Mouse (Mus musculus): ENCODE data around the gene Ccdc88c.

Gene Ccdc88c

DNA sequence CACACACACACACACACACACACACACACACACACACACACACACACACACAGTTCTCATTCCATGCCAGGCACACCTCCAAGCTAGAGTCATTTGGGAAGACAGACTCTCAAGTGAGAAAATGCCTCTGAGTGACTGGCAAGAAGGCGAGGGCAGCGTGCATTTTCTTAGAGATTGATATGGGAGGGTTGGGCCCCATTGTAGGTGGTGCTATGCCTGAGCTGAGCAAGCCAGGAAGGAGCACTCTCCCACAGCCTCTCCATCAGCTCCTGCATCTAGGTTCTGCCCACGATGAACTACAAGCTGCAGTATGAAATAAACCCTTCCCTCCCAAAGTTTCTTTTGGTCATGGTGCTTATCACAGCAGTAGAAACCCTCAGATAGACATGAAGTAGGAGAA, 63.6 kb downstream of the Ccdc88c start:
- DNase-seq = no peak

DNA sequence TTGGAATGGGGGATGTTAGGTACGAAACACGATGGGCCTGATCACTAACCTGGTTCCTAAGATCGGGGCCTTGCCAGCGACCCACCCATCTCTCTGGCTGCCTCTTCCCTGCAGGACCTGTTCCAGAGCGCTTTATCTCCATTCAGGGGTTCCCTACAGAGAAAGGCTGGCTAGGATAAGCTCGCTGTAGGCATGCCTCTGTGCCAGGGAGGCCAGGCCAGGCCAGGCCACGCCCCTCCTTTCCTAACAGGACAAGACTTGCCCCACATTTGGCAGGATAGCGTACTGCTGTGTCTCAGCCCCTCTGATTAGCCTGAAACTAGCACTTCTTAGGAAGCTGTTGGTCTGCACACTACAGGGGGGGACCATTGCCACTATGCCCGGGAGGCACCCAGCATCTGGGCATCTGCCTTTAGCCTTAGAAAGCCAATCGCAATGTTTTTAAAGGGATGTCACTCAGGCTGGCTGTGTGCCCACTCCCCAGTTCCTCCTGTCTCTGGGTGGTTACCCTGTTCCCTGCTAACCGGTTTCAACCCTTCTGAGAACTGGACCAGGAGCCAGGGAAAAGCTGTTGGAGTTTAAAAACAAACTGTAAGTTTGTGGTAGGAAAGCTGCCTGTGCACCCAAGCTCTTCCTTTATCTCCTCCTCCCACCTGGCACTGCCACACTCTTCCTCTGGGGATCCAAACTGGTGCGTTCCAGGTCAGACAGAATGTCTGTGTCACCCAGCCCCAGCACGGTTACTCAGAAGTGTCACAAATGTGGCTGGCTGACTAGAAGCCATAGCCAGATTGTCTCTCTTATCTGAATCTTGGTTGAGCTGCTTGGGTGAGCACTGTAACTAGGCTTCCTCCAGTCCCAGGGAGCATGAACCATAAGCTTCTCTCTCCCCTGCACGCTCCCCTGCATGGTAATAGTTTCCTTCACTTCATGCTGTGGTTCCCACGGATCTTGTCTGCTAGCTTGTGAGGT, 69.9 kb downstream of the Ccdc88c start:
- DNase-seq = no peak

DNA sequence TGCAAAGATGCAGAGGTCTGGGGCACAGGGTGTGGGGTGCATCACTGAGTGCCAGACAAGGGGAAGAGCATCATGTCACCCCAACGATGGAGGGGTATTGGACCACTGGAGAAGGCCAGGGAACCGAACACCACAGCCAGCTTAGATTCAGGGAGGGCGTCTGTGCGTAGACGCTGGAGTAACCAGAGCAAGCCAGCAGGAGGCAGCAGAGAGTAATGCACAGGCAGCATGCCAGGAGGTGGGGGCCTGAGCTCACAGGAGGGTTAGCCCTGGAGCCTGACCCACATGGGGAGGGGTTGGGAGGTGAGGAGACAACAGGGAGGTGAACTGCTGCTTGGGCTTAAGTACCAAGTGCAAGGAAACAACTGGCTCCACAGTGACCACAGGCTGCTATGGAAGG, 70.8 kb downstream of the Ccdc88c start:
- peak; percentile 83 for DNase-seq

DNA sequence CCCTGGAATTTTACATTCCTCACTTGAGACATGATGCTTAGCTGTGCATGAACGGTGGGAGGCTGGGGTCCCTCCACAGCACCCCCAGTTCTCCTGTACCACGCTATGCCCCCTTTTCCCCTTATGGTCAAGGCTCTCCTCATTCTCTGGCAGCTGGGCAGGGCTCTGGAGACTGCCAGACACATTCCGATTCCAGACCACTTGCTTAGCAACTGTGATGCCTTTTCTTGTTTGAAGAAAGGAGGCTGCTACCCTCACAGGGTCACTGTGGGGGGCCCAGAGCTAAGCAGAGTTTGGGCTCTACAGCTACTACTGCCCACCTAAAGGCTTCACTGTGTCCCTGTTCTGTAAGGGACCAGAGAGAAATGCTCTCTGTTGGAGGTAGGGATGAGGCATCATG, 71.6 kb downstream of the Ccdc88c start:
- DNase-seq = no peak

DNA sequence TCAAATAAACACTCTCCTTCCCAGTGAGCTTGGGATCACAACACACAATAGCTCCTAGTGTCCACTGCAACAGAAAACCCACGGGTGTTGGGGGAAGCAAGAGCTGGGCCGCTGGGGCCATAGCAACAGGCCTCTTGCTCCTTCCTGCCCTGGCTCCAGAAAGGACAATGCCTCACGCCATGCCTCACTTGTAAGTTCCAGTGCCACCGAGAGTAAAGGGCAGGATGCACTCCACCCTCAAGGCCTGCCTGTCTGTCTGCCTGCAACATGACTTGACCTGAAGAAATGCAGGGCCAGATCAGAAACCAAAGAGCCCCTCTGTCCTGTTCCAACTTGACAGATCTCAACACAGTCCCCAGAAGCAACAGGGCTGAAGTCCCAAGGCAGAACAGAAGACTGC, 72.0 kb downstream of the Ccdc88c start:
- no peak for DNase-seq

DNA sequence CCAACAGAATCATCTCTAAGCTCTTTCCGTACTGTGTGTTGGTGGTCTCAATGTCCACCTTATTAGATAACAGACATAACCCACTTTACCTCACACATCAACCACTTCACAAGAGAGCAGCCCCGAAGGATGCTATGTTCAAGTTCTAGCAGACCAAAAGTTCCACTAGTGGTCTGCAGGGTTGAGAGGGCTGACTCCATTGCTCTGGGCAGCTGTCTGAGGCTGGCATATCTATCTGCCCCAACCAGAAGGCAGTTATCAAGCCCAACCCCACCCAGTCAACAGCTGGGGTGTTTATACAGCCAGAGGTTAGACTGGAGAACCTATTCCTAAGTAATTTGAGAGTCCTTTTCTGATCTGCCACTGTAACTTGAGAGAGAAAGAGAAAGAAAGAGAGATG, 72.8 kb downstream of the Ccdc88c start:
- no peak for DNase-seq

DNA sequence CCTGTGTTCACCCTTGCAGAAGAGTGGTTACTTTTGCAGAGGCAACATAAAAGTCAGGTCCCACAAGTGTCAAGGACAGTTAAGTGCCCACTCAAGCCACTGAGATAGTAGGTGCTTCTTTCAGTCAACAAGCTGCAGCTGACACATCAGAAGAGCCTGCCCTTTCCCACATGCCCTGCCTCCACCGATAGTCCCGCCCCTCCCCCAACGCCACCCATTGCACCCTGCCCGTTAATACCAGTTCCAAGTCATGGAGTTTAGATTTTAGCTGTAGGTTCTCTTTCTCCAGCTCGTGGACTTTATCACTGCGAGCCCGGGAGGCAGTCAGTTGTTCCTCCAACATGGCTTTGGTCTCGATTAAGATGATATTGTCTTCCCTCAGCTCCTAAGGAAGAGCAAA, 74.9 kb downstream of the Ccdc88c start:
- DNase-seq = no peak

DNA sequence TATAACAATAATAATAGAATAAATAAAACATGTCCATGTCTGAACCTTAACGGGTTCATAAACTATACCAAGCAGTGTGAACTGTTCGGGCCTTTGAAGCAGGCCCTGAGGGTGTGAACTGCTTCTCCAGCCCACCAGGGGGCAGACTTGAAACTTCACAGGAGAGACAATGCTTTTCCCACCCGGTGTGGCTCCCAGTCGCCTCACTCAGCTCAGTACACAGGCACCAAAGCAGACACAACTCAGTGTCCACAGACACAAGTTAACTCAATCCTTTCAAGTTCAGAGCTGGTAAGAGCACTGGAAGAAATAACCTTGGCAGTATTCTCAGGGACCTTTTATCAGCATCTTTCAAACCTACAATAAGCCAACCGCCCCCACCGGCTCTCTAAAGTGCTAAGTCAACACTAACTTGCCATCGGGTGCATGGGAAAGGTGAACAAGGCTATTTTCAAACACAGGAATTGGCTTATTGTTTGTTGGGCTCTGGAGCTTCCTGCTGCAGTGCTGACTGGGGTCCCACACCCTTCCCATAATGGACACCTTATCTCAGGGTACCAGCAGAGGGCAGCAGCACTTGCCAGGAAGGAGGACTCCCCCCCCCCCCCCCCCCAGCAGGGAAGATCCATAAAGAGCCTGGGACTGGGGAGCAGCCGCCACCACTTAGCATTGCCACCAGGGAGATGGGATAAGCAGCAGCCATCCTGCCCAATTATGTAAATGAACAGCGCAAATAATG, 76.5 kb downstream of the Ccdc88c start:
- DNase-seq = peak; percentile 85

DNA sequence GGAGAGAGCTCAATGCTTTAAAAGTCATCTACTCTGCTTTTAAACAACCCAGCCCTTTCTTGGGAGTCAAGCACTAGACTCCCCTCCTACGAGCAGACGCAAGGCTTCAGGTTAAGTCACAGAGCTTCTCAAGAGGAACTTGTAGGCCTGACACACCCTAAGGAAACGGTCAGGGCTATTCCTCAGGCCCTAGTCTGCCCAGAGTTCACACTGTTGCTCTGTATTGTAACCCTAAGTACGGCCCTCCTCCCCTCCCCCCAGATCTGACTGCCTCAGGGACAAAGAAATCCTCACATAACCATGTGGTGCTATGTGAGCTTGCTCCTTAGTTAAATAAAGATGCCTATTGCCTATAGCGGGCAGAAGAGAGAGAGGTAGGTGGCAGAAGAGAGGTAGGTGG, 79.7 kb downstream of the Ccdc88c start:
- no peak for DNase-seq

DNA sequence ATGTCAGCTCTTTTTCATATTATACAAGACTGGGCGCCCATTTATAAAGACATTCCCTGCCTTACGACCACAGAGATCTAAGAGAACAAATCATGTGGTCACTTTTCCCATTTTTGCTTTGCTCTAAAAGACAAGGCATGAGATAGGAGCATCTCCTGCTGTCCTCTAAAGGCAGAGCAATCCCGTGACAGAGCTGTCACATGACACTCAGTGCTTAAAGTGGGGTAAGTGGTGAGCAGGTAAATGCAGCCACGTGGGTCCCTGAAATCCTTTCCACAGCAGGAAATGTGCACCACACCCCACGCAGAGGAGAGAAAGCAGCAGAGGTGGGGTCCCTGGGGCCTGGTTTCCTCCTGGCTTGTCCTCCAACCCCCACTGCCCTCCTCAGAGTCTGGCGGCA, 80.8 kb downstream of the Ccdc88c start:
- no peak for DNase-seq

DNA sequence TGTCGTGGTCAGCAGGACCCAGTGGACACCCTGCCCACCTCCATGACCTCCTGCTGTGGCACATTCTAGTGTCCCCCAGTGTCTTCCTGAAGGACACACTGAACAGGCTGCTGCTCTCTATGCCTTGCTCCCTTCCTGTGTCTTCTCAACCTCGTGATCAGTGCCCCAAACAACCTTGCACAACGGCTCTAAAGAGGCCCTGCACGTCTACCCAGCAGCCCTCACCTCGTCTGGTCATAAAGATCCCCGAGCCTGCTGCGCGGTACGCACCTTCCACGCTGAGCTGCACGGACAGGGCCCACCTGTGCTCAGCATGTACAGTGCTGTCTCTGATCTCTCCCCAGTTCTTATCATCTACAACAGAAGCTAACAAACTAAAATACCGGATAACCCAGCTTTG, 82.9 kb downstream of the Ccdc88c start:
- DNase-seq = no peak

DNA sequence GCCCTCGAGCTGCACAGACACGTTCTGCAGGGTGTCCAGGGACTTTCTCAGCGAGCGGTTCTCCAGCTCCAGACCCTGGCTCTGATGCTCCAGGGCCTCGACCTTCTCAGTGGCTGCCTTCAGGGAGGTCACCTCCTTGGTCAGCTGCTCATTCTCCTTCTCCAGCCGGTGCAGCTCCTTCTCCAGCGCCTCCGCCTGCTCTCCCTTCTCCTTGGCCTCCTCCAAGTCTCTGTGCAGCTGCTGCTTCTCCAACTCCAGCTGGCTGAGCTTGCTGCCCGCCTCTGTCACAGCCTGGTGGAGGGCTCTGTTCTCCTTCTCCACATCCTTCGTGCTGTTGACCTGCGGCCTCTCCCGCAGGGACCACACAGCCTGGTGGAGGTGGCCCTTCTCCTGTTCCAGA, 83.4 kb downstream of the Ccdc88c start:
- no peak for DNase-seq

DNA sequence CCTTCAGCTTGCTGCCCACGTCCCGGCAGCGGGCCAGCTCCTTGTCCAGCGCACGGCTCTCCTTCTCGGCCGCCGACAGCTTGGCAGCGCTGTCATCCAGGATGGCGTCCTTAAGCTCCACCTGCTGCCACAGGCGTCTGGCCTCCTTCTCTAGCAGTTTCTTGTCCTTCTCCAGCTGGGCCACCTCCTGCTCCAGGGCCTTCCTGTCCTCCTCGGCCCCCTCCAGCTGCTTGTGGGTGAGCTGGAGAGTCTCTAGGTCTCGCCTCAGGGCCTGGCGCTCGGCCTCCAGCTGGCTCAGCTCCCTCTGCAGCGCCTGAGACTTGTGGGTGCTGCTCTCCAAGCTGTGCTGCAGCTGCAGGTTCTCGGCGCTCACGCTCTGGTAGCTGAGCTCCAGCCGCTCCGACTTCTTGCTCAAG, 83.9 kb downstream of the Ccdc88c start:
- DNase-seq = no peak

DNA sequence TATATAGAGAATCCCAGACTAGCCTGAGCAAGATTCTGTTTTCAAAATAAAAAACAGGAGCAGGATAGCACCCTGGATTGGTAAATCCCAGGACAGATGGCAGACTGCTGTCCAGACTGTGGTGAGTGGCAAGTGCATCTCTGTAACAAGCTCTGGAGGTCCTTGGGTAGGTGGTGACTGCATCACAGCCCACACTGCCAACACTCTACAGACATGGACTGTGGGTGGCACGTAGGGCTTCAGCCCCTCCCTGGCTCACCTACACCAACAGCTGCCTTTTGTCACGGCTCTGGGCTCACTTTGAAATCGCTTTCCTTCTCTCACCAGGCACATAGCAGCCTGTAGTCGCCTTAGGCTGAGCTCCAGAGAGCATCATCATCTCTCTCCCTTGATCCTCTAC, 85.7 kb downstream of the Ccdc88c start:
- DNase-seq = no peak

DNA sequence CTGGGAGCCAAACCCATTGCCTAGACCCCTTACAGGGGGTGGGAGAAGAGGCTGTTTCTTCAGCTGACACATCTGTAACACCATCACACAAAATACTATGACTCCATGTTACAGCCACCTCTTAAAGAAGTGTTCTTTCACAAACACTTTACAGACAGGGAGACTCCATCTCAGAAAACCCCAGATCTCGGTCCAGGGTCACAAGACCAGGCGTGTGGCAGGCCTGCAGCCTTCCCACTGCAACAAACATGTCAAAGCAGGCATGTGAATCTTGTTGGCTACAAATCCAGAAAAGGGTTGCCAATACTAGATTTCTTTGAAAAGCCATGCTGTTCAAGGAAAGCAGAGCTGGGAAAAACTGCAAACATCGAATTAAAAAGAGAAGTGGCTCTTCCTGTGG, 87.5 kb downstream of the Ccdc88c start:
- DNase-seq = no peak

DNA sequence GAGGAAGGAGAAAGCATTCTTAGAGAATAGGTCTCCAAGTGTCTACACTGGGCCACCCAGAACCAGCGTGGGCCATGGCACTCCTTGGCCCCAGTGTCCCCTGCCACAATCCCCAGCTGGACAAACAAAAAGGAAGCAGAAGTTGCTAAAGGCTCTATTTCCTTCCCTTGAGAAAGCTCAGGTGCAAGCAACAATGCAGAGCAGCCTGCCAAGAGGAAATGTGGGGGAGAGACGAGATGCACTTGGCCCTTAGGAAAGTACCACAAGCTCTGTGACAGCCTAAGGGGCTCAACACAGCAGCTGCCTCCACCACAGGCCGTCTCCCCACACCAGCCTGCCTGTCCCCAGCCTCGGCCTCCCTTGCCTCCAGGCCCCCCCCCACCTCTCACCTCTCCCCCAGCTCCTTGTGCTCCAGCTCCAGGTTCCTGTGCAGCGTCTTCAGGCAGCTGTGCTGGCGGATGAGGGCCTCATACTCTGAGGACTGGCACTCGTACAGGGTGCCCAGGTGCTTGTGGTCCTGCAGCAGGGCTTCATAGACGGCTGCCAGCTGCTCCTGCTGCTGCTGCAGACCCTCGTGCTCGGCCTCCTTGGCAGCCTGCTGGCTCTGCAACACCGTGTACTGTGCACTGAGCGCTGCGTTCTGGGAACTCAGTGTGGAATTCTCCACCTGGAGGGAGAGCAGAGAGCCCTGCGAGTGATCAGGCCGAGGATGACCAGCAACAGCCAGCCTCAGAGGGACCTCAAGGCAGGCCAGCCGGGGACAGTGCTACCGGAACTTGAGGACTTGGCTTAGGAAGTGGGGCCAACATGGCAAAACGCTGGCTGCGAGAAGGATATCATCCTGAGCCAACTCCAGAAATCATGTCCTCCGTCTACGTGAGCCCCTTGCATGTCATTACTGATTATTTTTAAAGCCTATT, 91.2 kb downstream of the Ccdc88c start:
- no peak for DNase-seq

DNA sequence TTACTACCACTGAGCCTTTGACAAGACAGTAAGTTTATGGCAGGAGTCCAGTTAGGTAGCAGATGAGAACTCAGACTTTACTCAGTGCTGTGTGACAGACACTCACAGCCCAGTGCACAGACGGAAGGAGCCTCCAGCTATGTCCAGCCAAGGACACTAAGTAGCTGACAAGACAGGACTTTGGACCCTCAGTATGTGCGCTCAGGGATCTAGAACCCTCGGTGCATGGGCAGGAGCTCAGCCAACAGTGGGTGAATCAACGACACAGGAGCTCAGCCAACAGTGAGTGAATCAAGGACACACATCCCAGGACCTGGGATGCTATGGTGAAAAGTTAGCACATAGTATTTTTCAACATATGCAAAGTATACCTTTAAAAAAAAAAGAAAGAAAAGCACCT, 92.1 kb downstream of the Ccdc88c start:
- DNase-seq = no peak

DNA sequence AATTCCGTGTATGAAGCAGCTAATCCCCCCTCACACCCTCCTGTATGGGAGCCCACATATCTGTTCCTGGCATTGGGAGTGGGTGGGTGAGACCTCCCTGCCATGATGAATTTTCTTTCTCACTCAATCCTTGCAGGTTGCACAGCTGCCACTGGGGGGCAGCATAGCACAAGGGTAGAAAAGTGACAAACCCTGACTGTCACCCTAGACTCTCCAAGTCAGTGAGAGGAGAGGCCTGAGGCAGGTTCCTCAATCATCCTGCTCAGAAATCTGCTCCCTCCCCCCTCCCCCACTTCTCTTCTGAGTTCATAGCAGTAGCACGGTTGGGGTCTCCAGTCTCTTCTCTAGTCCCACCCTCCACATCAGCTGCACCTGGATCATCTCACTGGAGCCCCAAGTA, 92.7 kb downstream of the Ccdc88c start:
- peak; percentile 86 for DNase-seq

DNA sequence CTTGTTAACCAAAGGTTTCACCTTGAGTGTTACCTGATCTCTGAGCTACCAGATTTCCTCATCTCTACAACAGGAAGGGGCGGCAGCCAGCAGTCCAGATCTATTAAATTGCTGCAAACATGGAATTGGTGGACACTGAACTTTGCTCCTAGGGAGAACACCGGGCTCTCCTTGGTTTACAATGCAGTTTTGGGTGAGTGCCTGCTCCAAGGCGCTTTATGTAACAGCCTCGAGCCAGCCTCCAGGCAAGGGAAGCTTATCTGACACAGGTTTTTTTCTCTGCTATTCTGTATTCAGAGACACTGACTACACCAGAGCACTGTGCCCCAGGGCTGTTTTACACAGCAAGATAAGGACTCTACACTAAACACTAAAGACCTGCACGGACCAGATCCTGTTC, 94.1 kb downstream of the Ccdc88c start:
- no peak for DNase-seq

DNA sequence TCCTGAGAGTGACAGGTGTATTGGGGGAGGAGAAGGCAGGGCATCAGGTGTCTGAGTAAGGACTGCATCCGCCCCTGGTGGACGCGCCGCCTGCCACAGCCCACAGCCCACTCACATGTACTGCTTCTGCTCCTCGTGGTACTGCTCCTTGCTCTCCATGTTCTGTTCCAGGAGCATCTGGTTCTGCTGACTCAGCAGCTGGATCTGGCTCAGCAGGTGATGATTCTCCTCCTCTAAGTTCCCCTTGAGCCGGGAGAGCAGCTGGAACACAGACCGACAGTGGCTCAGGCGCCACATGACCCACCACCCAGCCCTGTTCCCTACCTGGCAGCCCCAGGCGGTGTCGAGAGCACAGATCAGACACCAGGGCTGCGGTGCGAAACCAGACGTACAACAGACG, 97.2 kb downstream of the Ccdc88c start:
- DNase-seq = no peak

DNA sequence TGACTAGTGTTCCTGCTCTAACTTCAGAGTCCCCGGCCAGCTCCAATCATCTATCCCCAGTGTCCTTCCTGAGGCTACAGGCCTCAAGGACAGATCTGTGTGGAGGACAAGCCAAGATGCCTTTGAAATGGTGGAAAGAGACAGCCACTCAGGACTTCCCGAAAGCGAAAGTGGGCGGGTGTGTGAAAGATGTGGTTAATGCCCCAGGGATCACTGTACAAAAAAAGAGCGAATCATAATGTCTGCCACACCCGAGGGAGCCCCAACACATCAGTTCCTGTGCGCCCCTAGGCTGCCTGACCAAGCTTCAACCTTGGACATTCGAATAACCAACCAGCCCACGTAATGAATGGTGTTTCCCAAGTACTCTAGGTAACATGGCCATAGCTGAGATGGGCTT, 100.6 kb downstream of the Ccdc88c start:
- no peak for DNase-seq

DNA sequence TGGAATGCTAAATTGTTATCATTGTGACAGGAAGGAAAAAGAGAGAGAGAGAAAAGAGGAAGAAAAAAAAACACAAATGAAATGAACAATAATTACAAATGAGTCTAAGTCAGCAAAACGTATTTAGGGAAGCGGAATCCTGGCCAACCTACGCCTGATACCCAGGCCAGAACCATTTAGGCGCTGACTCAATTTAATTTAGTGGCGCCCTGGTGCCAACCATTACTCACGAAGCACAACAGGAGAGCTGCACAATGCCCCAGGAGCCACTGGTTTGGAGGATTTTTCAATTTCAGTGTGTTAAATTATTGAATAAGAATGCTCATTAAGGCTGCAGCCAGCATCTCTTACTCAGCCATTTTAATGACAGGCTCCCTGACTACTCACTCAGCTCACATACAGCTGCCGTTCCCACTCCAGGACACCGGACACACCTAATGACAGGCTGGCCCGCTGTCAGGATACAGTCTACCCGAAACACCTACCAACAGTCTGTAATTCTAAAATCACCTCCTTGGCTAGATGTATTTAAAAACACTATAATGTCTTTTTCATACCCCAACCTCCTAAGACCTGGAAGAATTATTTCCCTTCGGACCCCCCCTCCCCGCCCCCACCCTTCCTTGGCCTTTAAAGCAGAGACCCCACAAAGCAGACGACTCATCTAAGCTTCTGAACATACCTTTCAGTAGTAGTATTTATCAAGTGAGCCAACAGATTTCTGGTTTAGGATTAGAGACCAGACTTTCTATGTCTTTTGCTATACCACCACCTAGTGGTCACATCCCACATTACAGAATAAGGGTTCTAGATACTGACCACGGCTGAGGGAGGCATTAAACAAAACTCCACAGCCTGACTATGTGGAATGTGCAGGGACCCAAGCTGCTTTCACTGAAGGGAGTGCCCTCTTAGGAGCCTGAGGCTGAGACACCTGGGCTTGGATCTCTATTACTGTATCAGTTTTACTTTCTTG, 102.9 kb downstream of the Ccdc88c start:
- peak; percentile 49 for DNase-seq
